Mouse (Mus musculus): Measurements from ENCODE around the gene Sec61a1.

DNA sequence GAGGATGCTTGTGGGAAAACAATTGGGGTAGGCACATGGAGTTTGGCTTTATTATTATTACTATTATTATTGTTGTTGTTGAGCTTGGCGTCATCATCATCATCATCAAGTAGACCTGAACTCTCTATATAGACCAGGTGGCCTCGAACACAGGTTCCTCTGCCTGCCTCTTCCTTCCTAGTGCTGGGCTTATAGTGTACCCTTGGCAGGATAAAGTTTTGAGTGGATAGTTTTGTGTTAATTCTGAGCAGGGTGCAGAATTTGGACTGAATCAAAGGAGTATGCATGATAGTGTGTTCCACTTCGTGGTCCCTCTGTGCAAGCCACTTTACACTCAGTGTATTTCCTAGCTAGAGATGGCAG, 18.3 kb downstream of the Sec61a1 start:
- TF ChIP-seq POLR2A (IDR thresholded peaks at IDR 0.05; ENCODE audit: borderline replicate concordance, low read depth, low read length): no peak
- TF ChIP-seq CTCF (IDR thresholded peaks at IDR 0.05; ENCODE audit: low read depth, low read length): no peak
